In genomic region chr4:35806881-35807464, GRCm38 (mm10) we compare ENCODE assay signal across 28 mouse cellular contexts.
DNase-seq lines count a peak whose midpoint lies in the region; ATAC-seq and TF ChIP-seq lines count a peak whose summit lies in the region.
"Had no signal": no experiment of that assay in that cellular context is flagged by ENCODE, and none has a peak within 500 bp of the region (broad histone marks: within the 10 kb centered on the region; RNA-seq: fewer than 3 reads in every experiment).

No protein-coding gene starts in this region.

- H3K9ac ChIP-seq in forebrain, postnatal 0 days: no peak overlapping the region
- no peak overlapping the region for H3K9ac ChIP-seq in forebrain, embryonic 13.5 days
- H3K9ac ChIP-seq in midbrain, embryonic 12.5 days (replicated peaks): no peak overlapping the region
- H3K9ac ChIP-seq: embryonic facial prominence, embryonic 15.5 days; heart, embryonic 12.5 days; hindbrain, embryonic 13.5 days; limb, embryonic 15.5 days; liver, embryonic 13.5 days; stomach, embryonic 15.5 days had no signal

- H3K27me3 ChIP-seq in forebrain, embryonic 10.5 days (ENCODE audit: poor library complexity, severe bottlenecking): no peaks in the 10 kb centered on the region
- no peaks in the 10 kb centered on the region for H3K27me3 ChIP-seq in forebrain, postnatal 0 days (ENCODE audit: insufficient read depth, low read length)
- H3K27me3 ChIP-seq in forebrain, embryonic 13.5 days: no peaks in the 10 kb centered on the region
- H3K27me3 ChIP-seq in midbrain, embryonic 12.5 days: no peaks in the 10 kb centered on the region
- H3K27me3 ChIP-seq: embryonic facial prominence, embryonic 15.5 days; heart, embryonic 12.5 days; hindbrain, embryonic 13.5 days; limb, embryonic 15.5 days; liver, embryonic 13.5 days; stomach, embryonic 15.5 days had no signal

- H3K4me3 ChIP-seq in forebrain, embryonic 10.5 days: no peak overlapping the region
- no peak overlapping the region for H3K4me3 ChIP-seq in forebrain, postnatal 0 days (ENCODE audit: low read depth, low read length)
- no peak overlapping the region for H3K4me3 ChIP-seq in forebrain, embryonic 13.5 days
- H3K4me3 ChIP-seq in midbrain, embryonic 12.5 days: no peak overlapping the region
- H3K4me3 ChIP-seq: embryonic facial prominence, embryonic 15.5 days; heart, adult 2 months; heart, embryonic 12.5 days; hindbrain, embryonic 13.5 days; limb, embryonic 10.5 days; limb, embryonic 15.5 days; liver, embryonic 13.5 days; stomach, embryonic 15.5 days had no signal

- H3K27ac ChIP-seq in forebrain, embryonic 10.5 days: no peak overlapping the region
- no peak overlapping the region for H3K27ac ChIP-seq in forebrain, postnatal 0 days (ENCODE audit: low read depth, low read length)
- H3K27ac ChIP-seq in forebrain, embryonic 13.5 days: no peak overlapping the region
- H3K27ac ChIP-seq in midbrain, embryonic 12.5 days (replicated peaks): peak overlapping the region; percentile 54
- H3K27ac ChIP-seq: embryonic facial prominence, embryonic 15.5 days; heart, adult 2 months; hindbrain, embryonic 13.5 days; limb, embryonic 10.5 days; limb, embryonic 15.5 days; liver, embryonic 13.5 days; stomach, embryonic 15.5 days had no signal

- no peak overlapping the region for H3K4me2 ChIP-seq in forebrain, postnatal 0 days (ENCODE audit: low read depth)
- no peak overlapping the region for H3K4me2 ChIP-seq in forebrain, embryonic 13.5 days
- H3K4me2 ChIP-seq in midbrain, embryonic 12.5 days (replicated peaks): no peak overlapping the region
- H3K4me2 ChIP-seq: embryonic facial prominence, embryonic 15.5 days; heart, embryonic 12.5 days; hindbrain, embryonic 13.5 days; limb, embryonic 15.5 days; liver, embryonic 13.5 days; stomach, embryonic 15.5 days had no signal

- H3K36me3 ChIP-seq in forebrain, embryonic 10.5 days (replicated peaks): no peaks in the 10 kb centered on the region
- no peaks in the 10 kb centered on the region for H3K36me3 ChIP-seq in forebrain, postnatal 0 days (ENCODE audit: insufficient read depth)
- no peaks in the 10 kb centered on the region for H3K36me3 ChIP-seq in forebrain, embryonic 13.5 days (ENCODE audit: poor library complexity, severe bottlenecking)
- no peaks in the 10 kb centered on the region for H3K36me3 ChIP-seq in midbrain, embryonic 12.5 days
- H3K36me3 ChIP-seq: embryonic facial prominence, embryonic 15.5 days; heart, embryonic 12.5 days; hindbrain, embryonic 13.5 days; limb, embryonic 10.5 days; limb, embryonic 15.5 days; liver, embryonic 13.5 days; stomach, embryonic 15.5 days had no signal

- peak; percentile 19 for DNase-seq in forebrain, embryonic 10.5 days (ENCODE audit: extremely low spot score, low spot score)
- DNase-seq in forebrain, postnatal 0 days: no peak
- DNase-seq in retina, embryonic 14.5 days (ENCODE audit: low spot score): peak; percentile 2
- DNase-seq in spleen, adult 18-20 months: no peak
- DNase-seq: adrenal gland, adult 2 months; adrenal gland, postnatal 36 days; cerebellum, adult 2 months; heart, adult 2 months; heart, postnatal 4 days; kidney, adult 9 months; kidney, postnatal 10 days; layer of hippocampus, postnatal 36 days; liver, embryonic 13.5 days; lung, adult 18-20 months; lung, postnatal 4 days; right cerebral cortex, postnatal 14 days had no signal

- no peaks in the 10 kb centered on the region for H3K9me3 ChIP-seq in forebrain, embryonic 10.5 days
- H3K9me3 ChIP-seq in forebrain, postnatal 0 days (ENCODE audit: low read length): no peaks in the 10 kb centered on the region
- H3K9me3 ChIP-seq in forebrain, embryonic 13.5 days (replicated peaks): no peaks in the 10 kb centered on the region
- no peaks in the 10 kb centered on the region for H3K9me3 ChIP-seq in midbrain, embryonic 12.5 days
- H3K9me3 ChIP-seq: embryonic facial prominence, embryonic 15.5 days; heart, embryonic 12.5 days; hindbrain, embryonic 13.5 days; limb, embryonic 10.5 days; limb, embryonic 15.5 days; liver, embryonic 13.5 days; stomach, embryonic 15.5 days had no signal

- H3K4me1 ChIP-seq in forebrain, embryonic 10.5 days: peaks cover 13% of the 10 kb centered on the region
- H3K4me1 ChIP-seq in forebrain, postnatal 0 days (ENCODE audit: insufficient read depth): no peaks in the 10 kb centered on the region
- no peaks in the 10 kb centered on the region for H3K4me1 ChIP-seq in forebrain, embryonic 13.5 days
- H3K4me1 ChIP-seq in midbrain, embryonic 12.5 days: peaks cover 12% of the 10 kb centered on the region
- H3K4me1 ChIP-seq: embryonic facial prominence, embryonic 15.5 days; heart, embryonic 12.5 days; limb, embryonic 10.5 days; limb, embryonic 15.5 days; liver, embryonic 13.5 days; stomach, embryonic 15.5 days had no signal

- 49% methylated on average over 2 of the region's 2 CpGs for WGBS in forebrain, embryonic 10.5 days
- 38% methylated on average over 2 of the region's 2 CpGs for WGBS in forebrain, postnatal 0 days
- 25% methylated on average over 2 of the region's 2 CpGs for whole genome bisulfite sequencing in forebrain, embryonic 13.5 days
- WGBS in midbrain, embryonic 12.5 days: 43% methylated on average over 2 of the region's 2 CpGs

- TF ChIP-seq CTCF in forebrain, postnatal 0 days (IDR thresholded peaks at IDR 0.05; ENCODE audit: low read depth): no peak

- ATAC-seq in forebrain, postnatal 0 days: no peak
- ATAC-seq in forebrain, embryonic 13.5 days: peak; percentile 51; the same call in 1 of the 2 replicates
- ATAC-seq in midbrain, embryonic 12.5 days (ENCODE audit: low FRiP score, low read depth): peak; percentile 83
- no peak for ATAC-seq in megakaryocyte progenitor cell, adult 5-6 weeks (replicated peaks; ENCODE audit: poor library complexity)
- ATAC-seq: CD4-positive, CD25-positive, alpha-beta regulatory T cell, adult 4 months; intestine, postnatal 0 days; lung, postnatal 0 days had no signal

Comparison
In these comparisons a context has a peak if more than half of its experiments do, and no peak if none do; other contexts are left out.
1. DNase-seq: peak in forebrain, embryonic 10.5 days (single experiment) and retina, embryonic 14.5 days (single experiment); none in forebrain, postnatal 0 days (single experiment) and spleen, adult 18-20 months (0 of 2).
2. ATAC-seq: peak in forebrain, embryonic 13.5 days (single experiment) and midbrain, embryonic 12.5 days (single experiment); none in forebrain, postnatal 0 days (single experiment) and megakaryocyte progenitor cell, adult 5-6 weeks (single experiment).